Mouse (Mus musculus): Measurements from ENCODE around the gene Paf1. TPM values are rescaled to one million over a fixed set of nuclear protein-coding genes. Genes with fewer than 3 reads are reported as not detected.

Paf1 gene
- polyA plus RNA-seq, 2 experiments, result 54.2 to 102 TPM

- Histone ChIP-seq H3K27ac (replicated peaks; ENCODE audit: low read depth, low read length) (peak overlapping the region; percentile 49; the same call in 1 of the 2 replicates), H3K36me3 (ENCODE audit: control insufficient read depth, insufficient read depth, low read length) (peaks cover 66% of the 10 kb centered on the region), H3K27me3 (ENCODE audit: control insufficient read depth, insufficient read depth, low read length) (no peaks in the 10 kb centered on the region), H3K9ac (ENCODE audit: low read depth, low read length, severe bottlenecking) (no peak overlapping the region), H3K4me1 (ENCODE audit: control insufficient read depth, insufficient read depth, low read length) (peaks cover 8% of the 10 kb centered on the region; the same call in 1 of the 2 replicates), H3K9me3 (ENCODE audit: control insufficient read depth, low read length) (no peaks in the 10 kb centered on the region), H3K4me2 (replicated peaks; ENCODE audit: low read depth, low read length, severe bottlenecking) (no peak overlapping the region), H3K4me3 (replicated peaks; ENCODE audit: low read length) (no peak overlapping the region)
- ATAC-seq (ENCODE audit: low FRiP score, low read depth) (peak; percentile 2; the same call in 1 of the 2 replicates), DNase-seq (ENCODE audit: low spot score) (peak; percentile 33)
- no peak for TF ChIP-seq POLR2A (IDR thresholded peaks at IDR 0.05; ENCODE audit: borderline replicate concordance, extremely low read depth, insufficient read depth, insufficient read length)
- WGBS, result 8% methylated on average over 5 of the region's 5 CpGs
Observed at GRCm38 (mm10) chr7:28357984-28358383, 34.8 kb upstream of the Paf1 start.

GRCm38 (mm10) chr7:28358431-28358830 lies 34.3 kb upstream of the Paf1 start:
- Histone ChIP-seq H3K9me3 (ENCODE audit: control insufficient read depth, low read length) (no peaks in the 10 kb centered on the region), H3K4me2 (replicated peaks; ENCODE audit: low read depth, low read length, severe bottlenecking) (no peak overlapping the region), H3K27ac (replicated peaks; ENCODE audit: low read depth, low read length) (no peak overlapping the region), H3K4me3 (replicated peaks; ENCODE audit: low read length) (no peak overlapping the region), H3K36me3 (ENCODE audit: control insufficient read depth, insufficient read depth, low read length) (peaks cover 62% of the 10 kb centered on the region), H3K9ac (ENCODE audit: low read depth, low read length, severe bottlenecking) (no peak overlapping the region), H3K27me3 (ENCODE audit: control insufficient read depth, insufficient read depth, low read length) (no peaks in the 10 kb centered on the region), H3K4me1 (ENCODE audit: control insufficient read depth, insufficient read depth, low read length) (peaks cover 8% of the 10 kb centered on the region; the same call in 1 of the 2 replicates)
- ATAC-seq (ENCODE audit: low FRiP score, low read depth), result no peak
- WGBS, result 65% methylated on average over 7 of the region's 7 CpGs
- no peak for DNase-seq (ENCODE audit: low spot score)
- TF ChIP-seq POLR2A (IDR thresholded peaks at IDR 0.05; ENCODE audit: borderline replicate concordance, extremely low read depth, insufficient read depth, insufficient read length), result no peak

GRCm38 (mm10) chr7:28359854-28360253 lies 32.9 kb upstream of the Paf1 start:
- WGBS, result 91% methylated on average over 10 of the region's 10 CpGs
- Histone ChIP-seq H3K4me2 (replicated peaks; ENCODE audit: low read depth, low read length, severe bottlenecking) (no peak overlapping the region), H3K4me1 (ENCODE audit: control insufficient read depth, insufficient read depth, low read length) (peaks cover 8% of the 10 kb centered on the region; the same call in 1 of the 2 replicates), H3K9me3 (ENCODE audit: control insufficient read depth, low read length) (no peaks in the 10 kb centered on the region), H3K9ac (ENCODE audit: low read depth, low read length, severe bottlenecking) (no peak overlapping the region), H3K27me3 (ENCODE audit: control insufficient read depth, insufficient read depth, low read length) (no peaks in the 10 kb centered on the region), H3K27ac (replicated peaks; ENCODE audit: low read depth, low read length) (no peak overlapping the region), H3K36me3 (ENCODE audit: control insufficient read depth, insufficient read depth, low read length) (peaks cover 63% of the 10 kb centered on the region), H3K4me3 (replicated peaks; ENCODE audit: low read length) (no peak overlapping the region)
- DNase-seq (ENCODE audit: low spot score) (no peak), ATAC-seq (ENCODE audit: low FRiP score, low read depth) (no peak)
- no peak for TF ChIP-seq POLR2A (IDR thresholded peaks at IDR 0.05; ENCODE audit: borderline replicate concordance, extremely low read depth, insufficient read depth, insufficient read length)

- DNase-seq (ENCODE audit: low spot score) (no peak), ATAC-seq (ENCODE audit: low FRiP score, low read depth) (no peak)
- no peak for TF ChIP-seq POLR2A (IDR thresholded peaks at IDR 0.05; ENCODE audit: borderline replicate concordance, extremely low read depth, insufficient read depth, insufficient read length)
- Histone ChIP-seq H3K27ac (replicated peaks; ENCODE audit: low read depth, low read length) (no peak overlapping the region), H3K4me2 (replicated peaks; ENCODE audit: low read depth, low read length, severe bottlenecking) (no peak overlapping the region), H3K4me3 (replicated peaks; ENCODE audit: low read length) (no peak overlapping the region), H3K36me3 (ENCODE audit: control insufficient read depth, insufficient read depth, low read length) (peaks cover 64% of the 10 kb centered on the region), H3K4me1 (ENCODE audit: control insufficient read depth, insufficient read depth, low read length) (peaks cover 8% of the 10 kb centered on the region; the same call in 1 of the 2 replicates), H3K9me3 (ENCODE audit: control insufficient read depth, low read length) (no peaks in the 10 kb centered on the region), H3K9ac (ENCODE audit: low read depth, low read length, severe bottlenecking) (no peak overlapping the region), H3K27me3 (ENCODE audit: control insufficient read depth, insufficient read depth, low read length) (no peaks in the 10 kb centered on the region)
- WGBS, result 92% methylated on average over 6 of the region's 6 CpGs
Observed at GRCm38 (mm10) chr7:28360291-28360690, 32.5 kb upstream of the Paf1 start.

GRCm38 (mm10) chr7:28361647-28362341 lies 31.0 kb upstream of the Paf1 start:
- DNase-seq (ENCODE audit: low spot score) (no peak), ATAC-seq (ENCODE audit: low FRiP score, low read depth) (no peak)
- Histone ChIP-seq H3K4me1 (ENCODE audit: control insufficient read depth, insufficient read depth, low read length) (peaks cover 5% of the 10 kb centered on the region; the same call in 1 of the 2 replicates), H3K4me2 (replicated peaks; ENCODE audit: low read depth, low read length, severe bottlenecking) (no peak overlapping the region), H3K36me3 (ENCODE audit: control insufficient read depth, insufficient read depth, low read length) (peaks cover 72% of the 10 kb centered on the region), H3K27me3 (ENCODE audit: control insufficient read depth, insufficient read depth, low read length) (no peaks in the 10 kb centered on the region), H3K4me3 (replicated peaks; ENCODE audit: low read length) (no peak overlapping the region), H3K9me3 (ENCODE audit: control insufficient read depth, low read length) (no peaks in the 10 kb centered on the region), H3K9ac (ENCODE audit: low read depth, low read length, severe bottlenecking) (no peak overlapping the region), H3K27ac (replicated peaks; ENCODE audit: low read depth, low read length) (no peak overlapping the region)
- TF ChIP-seq POLR2A (IDR thresholded peaks at IDR 0.05; ENCODE audit: borderline replicate concordance, extremely low read depth, insufficient read depth, insufficient read length), result no peak
- WGBS, result 99% methylated on average over 15 of the region's 20 CpGs

Data from limb, embryonic 14.5 days (tissue).